Mouse (Mus musculus): Measurements from ENCODE around the gene Dgkh. TPM values are rescaled to one million over a fixed set of nuclear protein-coding genes. Genes with fewer than 3 reads are reported as not detected.

Gene Dgkh
- total RNA-seq (2014; rRNA removed): 16.2 and 22.3 TPM in 2 replicates
- 1.4 and 2.7 TPM in 2 replicates for polyA plus RNA-seq (2015; fragmentation: Nextera tagmentation; extraction: Ambion mirVana)

GRCm38 (mm10) chr14:78732617-78733312, at the start of gene Dgkh:
Gene Dgkh, minus strand, starts transcription at chr14:78732776.
- Histone ChIP-seq H3K27ac (ENCODE audit: low read depth, low read length) (peak within 1 kb of the TSS; percentile 86), H3K4me2 (ENCODE audit: low read depth) (peak within 1 kb of the TSS; percentile 89), H3K4me1 (ENCODE audit: insufficient read depth) (peaks cover 16% of the 10 kb centered on the region), H3K9ac (peak within 1 kb of the TSS; percentile 88), H3K36me3 (ENCODE audit: insufficient read depth) (no peaks in the 10 kb centered on the region), H3K9me3 (ENCODE audit: low read length) (no peaks in the 10 kb centered on the region), H3K27me3 (ENCODE audit: insufficient read depth, low read length) (no peaks in the 10 kb centered on the region), H3K4me3 (ENCODE audit: low read depth, low read length) (peak within 1 kb of the TSS; percentile 62)
- peak; percentile 33; the same call in 1 of the 2 replicates for TF ChIP-seq CTCF (IDR thresholded peaks at IDR 0.05; ENCODE audit: low read depth)
- under 1% methylated on average over 54 of the region's 71 CpGs for WGBS
- ATAC-seq (peak; percentile 91), DNase-seq (peak; percentile 93)

DNA sequence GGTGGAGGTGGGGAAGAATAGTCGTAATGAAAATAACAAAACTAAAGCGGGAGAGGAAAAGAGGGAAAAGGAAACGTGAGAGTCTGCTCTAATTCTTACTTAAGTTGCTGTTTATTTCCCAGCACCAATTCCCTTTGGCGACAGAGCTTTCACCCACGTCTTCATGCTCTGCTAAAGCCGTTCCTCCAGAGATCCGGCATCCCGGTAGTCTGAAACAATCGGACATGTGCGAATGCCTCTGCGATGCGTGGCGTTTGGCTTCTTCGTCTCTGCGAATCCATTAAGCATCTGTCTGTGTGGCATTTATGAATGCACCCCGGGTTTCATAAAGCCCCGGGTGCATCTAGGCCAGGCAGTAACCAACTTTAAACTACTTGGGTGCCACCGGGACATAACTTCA, 44.6 kb upstream of the Dgkh start:
- ATAC-seq (no peak), DNase-seq (peak; percentile 17)
- no peak for TF ChIP-seq CTCF (IDR thresholded peaks at IDR 0.05; ENCODE audit: low read depth)
- peak overlapping the region; percentile 10; the same call in 1 of the 2 replicates for H3K9ac ChIP-seq
- H3K27me3 ChIP-seq (ENCODE audit: insufficient read depth, low read length): no peaks in the 10 kb centered on the region
- 38% methylated on average over 18 of the region's 18 CpGs for WGBS
- no peaks in the 10 kb centered on the region for H3K36me3 ChIP-seq (ENCODE audit: insufficient read depth)
- H3K4me3 ChIP-seq (ENCODE audit: low read depth, low read length): 0 out of 2 replicates have a peak overlapping the region, but pooled peaks have one; percentile 1
- H3K27ac ChIP-seq (ENCODE audit: low read depth, low read length): no peak overlapping the region
- H3K9me3 ChIP-seq (ENCODE audit: low read length): no peaks in the 10 kb centered on the region
- H3K4me2 ChIP-seq (ENCODE audit: low read depth): peak overlapping the region; percentile 39
- no peaks in the 10 kb centered on the region for H3K4me1 ChIP-seq (ENCODE audit: insufficient read depth)

- ATAC-seq (peak; percentile 71; the same call in 1 of the 2 replicates), DNase-seq (peak; percentile 33)
- Histone ChIP-seq H3K9me3 (ENCODE audit: low read length) (no peaks in the 10 kb centered on the region), H3K4me2 (ENCODE audit: low read depth) (peak overlapping the region; percentile 39), H3K4me1 (ENCODE audit: insufficient read depth) (no peaks in the 10 kb centered on the region), H3K27me3 (ENCODE audit: insufficient read depth, low read length) (no peaks in the 10 kb centered on the region), H3K27ac (ENCODE audit: low read depth, low read length) (no peak overlapping the region), H3K4me3 (ENCODE audit: low read depth, low read length) (0 out of 2 replicates have a peak overlapping the region, but pooled peaks have one; percentile 1), H3K9ac (peak overlapping the region; percentile 10; the same call in 1 of the 2 replicates), H3K36me3 (ENCODE audit: insufficient read depth) (no peaks in the 10 kb centered on the region)
- TF ChIP-seq CTCF (IDR thresholded peaks at IDR 0.05; ENCODE audit: low read depth): no peak
- 5% methylated on average over 8 of the region's 8 CpGs for WGBS
Observed at GRCm38 (mm10) chr14:78776659-78777058, 44.1 kb upstream of the Dgkh start.

DNA sequence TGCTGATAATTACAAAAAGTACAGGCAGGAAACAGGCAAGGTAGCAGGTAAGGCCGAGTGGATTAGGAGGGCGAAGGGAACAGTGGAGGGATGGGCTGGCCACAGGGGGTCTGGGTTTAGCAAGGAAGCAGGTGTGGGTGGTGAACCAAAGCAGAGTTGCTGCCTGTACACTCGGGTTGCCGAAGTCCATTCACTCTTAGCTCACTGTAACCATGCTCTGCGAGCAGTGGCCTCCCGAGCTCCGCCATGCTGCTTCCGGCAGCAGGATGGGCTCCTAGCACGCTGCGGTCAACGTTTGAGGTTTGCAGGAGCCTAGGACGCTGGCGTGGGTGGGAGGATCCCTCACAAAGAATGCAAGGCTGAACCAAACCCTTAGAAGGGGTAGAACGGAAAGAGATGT, 43.1 kb upstream of the Dgkh start:
- Histone ChIP-seq H3K27ac (ENCODE audit: low read depth, low read length) (no peak overlapping the region; the same call in 1 of the 2 replicates), H3K4me3 (ENCODE audit: low read depth, low read length) (no peak overlapping the region), H3K9me3 (ENCODE audit: low read length) (no peaks in the 10 kb centered on the region), H3K4me1 (ENCODE audit: insufficient read depth) (no peaks in the 10 kb centered on the region), H3K36me3 (ENCODE audit: insufficient read depth) (no peaks in the 10 kb centered on the region), H3K4me2 (ENCODE audit: low read depth) (no peak overlapping the region), H3K27me3 (ENCODE audit: insufficient read depth, low read length) (no peaks in the 10 kb centered on the region), H3K9ac (no peak overlapping the region)
- 75% methylated on average over 14 of the region's 14 CpGs for WGBS
- no peak for TF ChIP-seq CTCF (IDR thresholded peaks at IDR 0.05; ENCODE audit: low read depth)
- no peak for DNase-seq
- no peak for ATAC-seq

- Histone ChIP-seq H3K9ac (no peak overlapping the region), H3K27me3 (ENCODE audit: insufficient read depth, low read length) (no peaks in the 10 kb centered on the region), H3K4me3 (ENCODE audit: low read depth, low read length) (no peak overlapping the region), H3K9me3 (ENCODE audit: low read length) (no peaks in the 10 kb centered on the region), H3K4me1 (ENCODE audit: insufficient read depth) (no peaks in the 10 kb centered on the region), H3K27ac (ENCODE audit: low read depth, low read length) (no peak overlapping the region), H3K36me3 (ENCODE audit: insufficient read depth) (no peaks in the 10 kb centered on the region), H3K4me2 (ENCODE audit: low read depth) (no peak overlapping the region)
- DNase-seq (no peak), ATAC-seq (no peak)
- no peak for TF ChIP-seq CTCF (IDR thresholded peaks at IDR 0.05; ENCODE audit: low read depth)
- WGBS: 59% methylated on average over 6 of the region's 6 CpGs
Observed at GRCm38 (mm10) chr14:78775226-78775625, 42.6 kb upstream of the Dgkh start.

DNA sequence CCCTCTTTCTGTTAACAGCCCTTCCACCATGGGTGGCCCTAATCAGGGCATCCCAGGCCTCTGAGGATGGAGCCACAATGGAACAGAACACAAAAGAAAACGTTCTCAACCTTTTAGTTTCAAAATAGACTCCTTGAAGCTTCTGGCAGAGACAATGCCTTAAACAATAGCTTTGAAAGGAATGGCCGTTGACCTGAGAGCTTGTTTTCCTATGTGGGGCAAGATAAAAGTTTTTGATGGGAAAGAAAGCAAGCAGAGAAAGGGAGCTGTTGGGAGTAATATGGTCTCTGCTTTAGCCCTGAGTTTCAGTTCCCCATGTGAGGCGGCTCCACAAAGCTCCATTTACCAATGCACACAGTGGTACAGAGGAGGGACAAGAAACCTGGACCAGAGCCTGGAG, 37.9 kb upstream of the Dgkh start:
- ATAC-seq: no peak
- Histone ChIP-seq H3K9ac (no peak overlapping the region), H3K4me3 (ENCODE audit: low read depth, low read length) (no peak overlapping the region), H3K4me2 (ENCODE audit: low read depth) (no peak overlapping the region), H3K36me3 (ENCODE audit: insufficient read depth) (no peaks in the 10 kb centered on the region), H3K27me3 (ENCODE audit: insufficient read depth, low read length) (no peaks in the 10 kb centered on the region), H3K27ac (ENCODE audit: low read depth, low read length) (no peak overlapping the region), H3K9me3 (ENCODE audit: low read length) (no peaks in the 10 kb centered on the region), H3K4me1 (ENCODE audit: insufficient read depth) (no peaks in the 10 kb centered on the region)
- no peak for DNase-seq
- TF ChIP-seq CTCF (IDR thresholded peaks at IDR 0.05; ENCODE audit: low read depth): no peak
- 15% methylated on average over 3 of the region's 3 CpGs for WGBS

GRCm38 (mm10) chr14:78761064-78761463, 28.5 kb upstream of the Dgkh start:
- H3K4me3 ChIP-seq (ENCODE audit: low read depth, low read length): no peak overlapping the region
- DNase-seq (no peak), ATAC-seq (no peak)
- H3K27ac ChIP-seq (ENCODE audit: low read depth, low read length): no peak overlapping the region
- H3K27me3 ChIP-seq (ENCODE audit: insufficient read depth, low read length): no peaks in the 10 kb centered on the region
- no peaks in the 10 kb centered on the region for H3K4me1 ChIP-seq (ENCODE audit: insufficient read depth)
- H3K4me2 ChIP-seq (ENCODE audit: low read depth): no peak overlapping the region
- no peak for TF ChIP-seq CTCF (IDR thresholded peaks at IDR 0.05; ENCODE audit: low read depth)
- H3K36me3 ChIP-seq (ENCODE audit: insufficient read depth): no peaks in the 10 kb centered on the region
- 79% methylated on average over 2 of the region's 2 CpGs for WGBS
- no peak overlapping the region for H3K9ac ChIP-seq
- H3K9me3 ChIP-seq (ENCODE audit: low read length): no peaks in the 10 kb centered on the region

All from forebrain, postnatal 0 days (tissue).